Mouse (Mus musculus): ENCODE measurements around the gene Acot7.

DNA sequence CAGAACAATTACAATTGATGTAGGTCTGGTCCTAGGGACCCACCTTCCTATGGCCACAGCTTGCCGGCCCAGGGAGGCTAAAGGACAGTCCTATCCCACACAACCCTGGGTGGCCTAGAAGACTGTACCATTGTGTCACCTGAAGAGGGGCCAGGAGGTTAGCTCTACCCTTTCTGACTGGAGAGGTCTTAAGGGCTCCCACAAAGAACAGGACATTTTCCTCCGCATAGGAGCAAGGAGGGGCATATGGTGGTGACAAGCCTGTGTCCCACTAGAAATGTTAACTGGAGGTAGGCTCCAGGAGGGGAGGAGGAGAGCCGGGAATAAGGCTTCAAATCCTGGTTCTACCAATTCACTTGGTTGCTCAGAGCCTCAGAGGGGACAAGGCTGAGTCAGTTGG lies 95.3 kb downstream of the Acot7 start:
- TF ChIP-seq CTCF (IDR thresholded peaks at IDR 0.05; ENCODE audit: extremely low read depth, insufficient read depth, insufficient read length, insufficient replicate concordance), result no peak
- TF ChIP-seq POLR2A (IDR thresholded peaks at IDR 0.05; ENCODE audit: low read depth, low read length), result no peak
